Mouse (Mus musculus): ENCODE results near the gene Gimap9. TPM values are rescaled to one million over a fixed set of nuclear protein-coding genes. Genes with fewer than 3 reads are reported as not detected.

Gimap9 gene
- 1 to 10 TPM in 1 of 2 experiments, under 1 TPM in 1; 0.48 to 1.1 TPM for total RNA-seq (2021)
- long read RNA-seq, result 0 reads

GRCm38 (mm10) chr6:48675931-48676859, at the start of gene Gimap9:
Gene Gimap9, plus strand, starts transcription at chr6:48676129.
- DNase-seq (ENCODE audit: low spot score in 2 of 2), result no peak

GRCm38 (mm10) chr6:48626464-48626863, 49.5 kb upstream of the Gimap9 start, which contains the start of gene AI854703:
Gene AI854703, plus strand, starts transcription at chr6:48626764.
- no peak for DNase-seq (ENCODE audit: low spot score in 2 of 2)

GRCm38 (mm10) chr6:48626984-48627383, 48.9 kb upstream of the Gimap9 start:
- peak; percentile 50 to 66 for DNase-seq (ENCODE audit: low spot score in 2 of 2)

DNA sequence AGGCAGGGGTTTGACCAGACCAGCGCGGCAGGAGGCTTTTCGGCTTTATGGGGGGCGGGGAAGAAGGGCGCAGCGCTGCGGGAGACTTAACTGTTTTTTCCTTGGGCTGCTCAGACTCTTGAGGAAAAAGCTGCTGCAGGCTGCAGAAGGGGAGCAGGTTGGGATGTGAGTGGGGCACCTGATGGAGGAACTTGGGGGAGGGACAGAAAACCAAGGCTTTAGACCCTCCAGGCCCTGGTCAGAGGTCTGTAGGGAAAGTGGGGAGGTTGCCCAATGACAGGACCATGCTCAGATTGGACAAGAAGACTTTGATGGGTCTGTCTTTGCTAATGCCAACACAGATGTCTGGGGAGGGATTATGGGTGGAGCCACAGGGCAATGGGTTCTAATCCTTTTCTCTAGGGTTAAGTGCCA, 48.4 kb upstream of the Gimap9 start:
- DNase-seq (ENCODE audit: low spot score in 2 of 2), result no peak

DNA sequence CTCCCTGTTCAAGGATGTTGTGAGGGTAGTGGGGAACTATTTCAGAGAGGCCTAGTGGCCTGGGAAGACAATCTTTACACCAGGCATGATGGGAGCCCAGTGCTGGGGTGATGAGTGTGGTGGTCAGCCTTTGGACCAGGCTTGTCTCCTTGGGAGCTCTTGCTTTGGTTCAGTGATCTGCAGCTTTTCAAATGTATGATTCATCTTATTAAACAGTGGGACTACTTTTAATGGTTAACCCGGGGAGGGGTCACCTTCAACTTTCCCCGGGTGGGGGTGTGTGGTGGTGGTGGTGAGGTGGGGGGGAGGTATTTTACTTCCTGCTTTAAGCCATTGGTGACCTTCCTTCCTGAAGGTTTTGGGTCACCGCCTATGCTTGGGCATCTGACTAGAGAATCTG, 47.6 kb upstream of the Gimap9 start:
- no peak for DNase-seq (ENCODE audit: low spot score in 2 of 2)

DNA sequence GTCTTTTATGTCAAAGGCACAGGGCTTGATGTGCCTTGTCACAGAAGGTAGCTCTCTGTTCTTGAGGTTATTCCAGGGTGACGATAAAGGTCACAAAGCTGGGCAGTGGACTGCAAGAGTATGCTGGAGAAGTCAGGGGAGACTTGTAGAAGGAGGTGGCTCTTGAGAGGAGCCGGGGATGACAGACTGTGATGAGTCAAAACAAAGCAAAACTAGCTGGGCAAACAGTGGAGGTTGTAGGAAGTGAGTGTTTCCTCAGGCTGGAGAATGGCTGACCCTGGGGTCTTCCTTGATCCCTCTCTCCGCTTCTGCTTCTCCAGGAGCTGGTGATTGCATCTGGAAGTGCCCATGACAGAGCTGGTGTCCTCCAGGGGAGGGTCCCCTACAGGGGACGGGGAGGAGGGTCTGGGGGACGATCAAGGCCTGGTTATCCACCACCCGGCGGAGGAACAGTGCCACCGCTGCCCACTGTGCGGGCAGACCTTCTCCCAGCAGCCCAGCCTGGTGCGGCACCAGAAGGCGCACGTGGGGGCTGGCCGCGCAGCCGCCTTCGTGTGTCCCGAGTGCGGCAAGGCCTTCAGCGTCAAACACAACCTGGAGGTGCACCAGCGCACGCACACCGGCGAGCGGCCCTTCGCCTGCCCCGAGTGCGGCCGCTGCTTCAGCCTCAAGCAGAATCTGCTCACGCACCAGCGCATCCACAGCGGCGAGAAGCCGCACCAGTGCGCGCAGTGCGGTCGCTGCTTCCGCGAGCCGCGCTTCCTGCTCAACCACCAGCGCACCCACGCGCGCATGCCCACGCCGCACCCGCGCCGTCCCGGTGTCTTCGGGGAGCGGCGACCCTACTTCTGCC, 46.9 kb upstream of the Gimap9 start:
- DNase-seq (ENCODE audit: low spot score in 2 of 2), result peak; percentile 40 to 74

DNA sequence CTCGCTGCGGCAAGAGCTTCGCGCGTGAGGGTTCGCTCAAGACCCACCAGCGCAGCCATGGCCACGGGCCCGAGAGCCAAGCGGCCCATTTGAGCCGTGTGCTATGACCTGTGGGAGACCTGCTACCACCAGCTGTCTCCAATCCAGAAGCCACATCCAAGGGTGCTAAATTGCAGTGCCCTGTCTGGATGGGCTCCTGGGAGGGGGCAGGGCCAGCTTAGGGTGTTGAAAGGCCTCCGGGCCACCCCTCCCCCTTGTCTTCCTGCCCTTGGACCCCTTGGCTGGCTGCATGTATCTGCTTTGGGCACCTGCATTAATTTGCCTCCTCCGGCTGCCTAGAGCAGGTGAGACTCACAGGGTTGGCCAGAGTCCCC, 46.3 kb upstream of the Gimap9 start:
- no peak for DNase-seq (ENCODE audit: low spot score in 2 of 2)

- no peak for DNase-seq (ENCODE audit: low spot score in 2 of 2)
Observed at GRCm38 (mm10) chr6:48630831-48631230, 45.1 kb upstream of the Gimap9 start.

- DNase-seq (ENCODE audit: low spot score in 2 of 2), result no peak
Observed at GRCm38 (mm10) chr6:48635105-48635504, 40.8 kb upstream of the Gimap9 start.

DNA sequence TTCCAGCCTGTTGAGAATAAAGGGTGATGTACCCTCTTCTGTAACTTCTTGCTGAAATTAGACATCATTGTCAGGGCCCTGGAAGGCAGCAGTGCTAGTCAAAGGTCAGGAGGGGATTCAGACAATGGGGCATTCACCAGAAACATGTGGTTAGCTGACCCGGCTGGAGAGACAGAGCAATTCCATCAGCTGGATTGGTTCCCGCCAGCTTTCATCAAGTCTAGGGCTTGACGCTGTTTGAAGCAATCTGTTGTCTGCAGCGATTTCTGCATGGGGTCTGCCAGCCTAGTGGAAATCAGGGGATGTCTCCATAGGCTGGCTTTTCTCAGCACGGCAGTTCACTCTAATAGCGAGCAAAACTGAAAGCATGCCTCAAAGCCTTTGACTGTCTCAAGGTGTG, 39.4 kb upstream of the Gimap9 start:
- no peak for DNase-seq (ENCODE audit: low spot score in 2 of 2)

- DNase-seq (ENCODE audit: low spot score in 2 of 2), result no peak
Observed at GRCm38 (mm10) chr6:48637811-48638500, 38.0 kb upstream of the Gimap9 start.

DNA sequence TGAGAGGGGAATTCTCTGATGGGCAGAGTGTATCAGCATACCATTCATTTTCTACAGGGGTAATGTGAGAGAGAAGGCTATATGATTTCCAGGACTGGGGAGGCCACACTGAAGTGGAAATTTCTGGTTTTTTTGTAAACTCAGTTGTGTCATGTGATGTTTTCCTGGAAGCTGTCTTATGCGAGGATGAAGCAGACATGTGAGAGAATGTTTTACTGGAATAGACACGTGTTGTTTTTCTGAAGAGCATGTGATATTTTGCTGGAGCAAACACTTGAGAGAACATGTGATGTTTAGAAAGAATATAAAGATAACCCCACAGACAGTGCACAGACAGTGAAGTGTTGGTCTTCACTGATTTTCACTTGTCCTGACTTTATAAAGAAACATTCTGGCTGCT, 37.4 kb upstream of the Gimap9 start:
- DNase-seq (ENCODE audit: low spot score in 2 of 2), result no peak

GRCm38 (mm10) chr6:48641391-48641790, 34.5 kb upstream of the Gimap9 start:
- DNase-seq (ENCODE audit: low spot score in 2 of 2), result no peak

DNA sequence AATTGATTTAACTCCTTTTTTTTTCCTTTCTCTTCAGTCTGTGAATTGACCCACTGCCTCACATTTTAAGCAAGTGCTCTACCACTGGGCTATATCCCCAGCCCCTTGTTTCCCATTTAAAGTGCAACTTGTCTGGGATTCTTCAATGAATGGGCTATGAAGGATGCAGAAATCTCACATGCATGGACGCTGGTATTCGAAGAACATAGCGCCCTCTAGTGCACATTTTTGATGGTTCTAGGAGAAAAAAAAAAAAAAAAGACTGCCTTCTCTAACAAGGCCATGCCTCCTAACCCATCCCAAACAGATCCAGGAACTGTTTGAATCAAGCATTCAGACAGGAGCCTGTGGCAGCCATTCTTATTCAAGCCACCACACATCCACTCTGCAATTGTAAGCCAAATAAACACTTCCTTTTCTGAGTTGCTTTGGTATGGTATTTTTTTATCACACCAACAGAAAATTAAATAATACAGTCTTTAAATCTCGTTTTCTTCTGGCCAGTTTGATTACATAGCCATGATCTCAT, 33.1 kb upstream of the Gimap9 start:
- peak in 1 of 2 experiments; percentile 60 for DNase-seq (ENCODE audit: low spot score in 2 of 2)

- peak; percentile 45 to 77 for DNase-seq (ENCODE audit: low spot score in 2 of 2)
Observed at GRCm38 (mm10) chr6:48645660-48646308, 30.1 kb upstream of the Gimap9 start.

DNA sequence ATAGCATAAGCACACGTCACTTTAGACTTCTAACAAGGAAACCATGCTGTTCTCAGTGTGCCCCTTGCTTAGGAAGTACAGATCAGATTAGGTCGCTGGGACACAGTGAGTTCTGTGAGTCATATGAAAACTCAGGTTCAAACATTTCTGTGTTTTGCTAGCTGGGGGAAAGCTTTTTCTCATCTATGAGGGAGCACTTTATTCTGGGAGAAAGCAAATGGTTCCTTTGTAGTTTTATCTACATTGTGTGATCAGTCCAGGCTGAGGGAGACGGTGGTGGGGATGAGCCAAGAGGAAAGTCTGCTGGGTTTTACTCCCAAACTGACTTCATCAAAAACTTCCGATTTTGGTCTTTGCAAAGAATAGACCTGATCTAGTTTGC, 29.6 kb upstream of the Gimap9 start:
- no peak for DNase-seq (ENCODE audit: low spot score in 2 of 2)

GRCm38 (mm10) chr6:48646995-48647394, 28.9 kb upstream of the Gimap9 start, which contains the start of gene Gimap8:
Gene Gimap8, plus strand, starts transcription at chr6:48647234.
- peak in 1 of 2 experiments; percentile 34 for DNase-seq (ENCODE audit: low spot score in 2 of 2)

DNA sequence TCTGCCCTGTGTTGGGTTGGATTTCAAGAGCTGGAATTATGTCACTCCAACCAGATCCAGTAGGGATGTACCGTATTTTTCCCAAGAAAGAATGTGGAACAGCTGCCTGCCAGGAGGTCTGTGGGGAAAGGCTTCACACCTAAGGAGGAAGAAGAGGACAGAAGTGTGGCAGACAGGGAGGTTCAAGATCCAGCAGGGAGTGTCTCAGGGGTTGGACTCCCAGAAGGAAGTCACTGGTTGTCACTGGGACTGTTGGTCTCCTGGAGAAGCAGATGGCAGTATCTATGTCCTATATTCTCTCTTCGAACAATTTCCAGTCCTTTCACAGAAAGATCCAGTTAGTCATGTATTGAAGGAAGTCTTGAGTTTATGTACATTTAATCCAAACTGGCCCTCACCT, 28.3 kb upstream of the Gimap9 start:
- no peak for DNase-seq (ENCODE audit: low spot score in 2 of 2)

GRCm38 (mm10) chr6:48648779-48649178, 27.1 kb upstream of the Gimap9 start:
- no peak for DNase-seq (ENCODE audit: low spot score in 2 of 2)

- no peak for DNase-seq (ENCODE audit: low spot score in 2 of 2)
Observed at GRCm38 (mm10) chr6:48650041-48650440, 25.9 kb upstream of the Gimap9 start.
